ENCODE assay signal across 19 mouse cellular contexts in the genomic region with DNA sequence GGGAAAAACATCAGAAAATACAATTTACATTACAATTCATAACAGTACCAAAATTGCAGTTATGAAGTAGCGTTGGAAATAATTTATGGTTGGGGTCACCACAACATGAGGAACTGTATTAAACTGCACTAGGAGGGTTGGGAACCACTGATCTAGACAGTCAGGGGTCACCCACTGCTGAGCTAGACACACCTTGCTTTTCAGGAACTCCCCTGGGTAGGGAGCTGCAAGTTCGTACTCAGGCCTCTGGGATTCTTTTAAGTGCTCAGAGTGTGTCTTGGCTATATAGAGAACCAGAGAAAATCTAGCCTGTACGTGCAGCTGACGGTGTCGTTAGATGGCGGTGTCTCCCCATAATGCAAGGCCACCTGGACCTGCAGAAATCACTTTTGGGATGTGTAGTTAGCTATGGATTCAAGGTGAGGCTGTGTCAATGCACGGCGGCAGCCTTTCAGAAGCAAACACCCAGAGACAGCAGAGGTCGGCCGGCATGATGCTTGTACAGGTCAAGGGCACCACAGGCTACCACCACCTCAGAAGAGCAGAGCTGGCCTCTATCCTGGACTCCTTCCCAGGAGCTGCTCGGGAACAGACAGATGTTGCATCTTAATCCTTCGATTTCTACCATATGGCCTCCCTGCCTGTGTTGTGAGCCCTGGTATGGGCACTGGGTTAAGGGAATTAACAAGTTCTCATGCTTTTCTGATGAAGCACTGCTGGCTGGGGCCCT. TPM values are rescaled to one million over a fixed set of nuclear protein-coding genes. Genes with fewer than 3 reads are reported as not detected.
DNase-seq lines count a peak whose midpoint lies in the region; ATAC-seq lines count a peak whose summit lies in the region.
"Had no signal": no experiment of that assay in that cellular context is flagged by ENCODE, and none has a peak within 500 bp of the region (broad histone marks: within the 10 kb centered on the region; RNA-seq: fewer than 3 reads in every experiment).

No protein-coding gene starts in this region.

- no peaks in the 10 kb centered on the region for H3K36me3 ChIP-seq in midbrain, embryonic 11.5 days (ENCODE audit: control insufficient read depth, insufficient read depth, low read length)
- H3K36me3 ChIP-seq in midbrain, embryonic 10.5 days, result no peaks in the 10 kb centered on the region
- no peaks in the 10 kb centered on the region for H3K36me3 ChIP-seq in intestine, embryonic 16.5 days (ENCODE audit: control insufficient read depth, insufficient read depth, low read length)
- H3K36me3 ChIP-seq: embryonic facial prominence, embryonic 10.5 days; G1E; hindbrain, embryonic 13.5 days; intestine, embryonic 15.5 days had no signal

- H3K9me3 ChIP-seq in midbrain, embryonic 11.5 days (ENCODE audit: control insufficient read depth, low read length), result no peaks in the 10 kb centered on the region
- H3K9me3 ChIP-seq in midbrain, embryonic 10.5 days (replicated peaks), result no peaks in the 10 kb centered on the region
- no peaks in the 10 kb centered on the region for H3K9me3 ChIP-seq in intestine, embryonic 16.5 days (ENCODE audit: control insufficient read depth, low read length)
- H3K9me3 ChIP-seq: embryonic facial prominence, embryonic 10.5 days; forebrain, embryonic 13.5 days; G1E; hindbrain, embryonic 13.5 days; intestine, embryonic 15.5 days had no signal

- H3K27me3 ChIP-seq in midbrain, embryonic 11.5 days (ENCODE audit: control insufficient read depth, insufficient read depth, low read length), result no peaks in the 10 kb centered on the region
- H3K27me3 ChIP-seq in midbrain, embryonic 10.5 days (ENCODE audit: low read depth, poor library complexity, severe bottlenecking), result no peaks in the 10 kb centered on the region
- H3K27me3 ChIP-seq in intestine, embryonic 16.5 days (replicated peaks; ENCODE audit: control insufficient read depth, insufficient read depth, low read length), result 0 out of 2 replicates have a peak, but pooled peaks cover 2% of the 10 kb centered on the region
- H3K27me3 ChIP-seq: forebrain, embryonic 13.5 days; intestine, embryonic 15.5 days had no signal

- H3K4me3 ChIP-seq in midbrain, embryonic 11.5 days (ENCODE audit: low read depth, low read length), result no peak overlapping the region
- no peak overlapping the region for H3K4me3 ChIP-seq in midbrain, embryonic 10.5 days
- H3K4me3 ChIP-seq in intestine, embryonic 16.5 days (ENCODE audit: low read length), result no peak overlapping the region
- H3K4me3 ChIP-seq: embryonic facial prominence, embryonic 10.5 days; forebrain, embryonic 13.5 days; hindbrain, embryonic 13.5 days; intestine, embryonic 15.5 days had no signal

- no peak for ATAC-seq in midbrain, embryonic 11.5 days (ENCODE audit: low FRiP score)
- ATAC-seq in intestine, embryonic 16.5 days, result no peak
- ATAC-seq: forebrain, embryonic 13.5 days; forebrain, postnatal 0 days; hindbrain, postnatal 0 days; intestine, embryonic 15.5 days had no signal

- H3K4me1 ChIP-seq in midbrain, embryonic 11.5 days (ENCODE audit: control insufficient read depth, insufficient read depth, low read length), result no peaks in the 10 kb centered on the region
- no peaks in the 10 kb centered on the region for H3K4me1 ChIP-seq in midbrain, embryonic 10.5 days
- H3K4me1 ChIP-seq in intestine, embryonic 16.5 days (ENCODE audit: control insufficient read depth, insufficient read depth, low read length), result no peaks in the 10 kb centered on the region
- H3K4me1 ChIP-seq: embryonic facial prominence, embryonic 10.5 days; forebrain, embryonic 13.5 days; hindbrain, embryonic 13.5 days; intestine, embryonic 15.5 days had no signal

- 90% methylated on average over 12 of the region's 12 CpGs for WGBS in midbrain, embryonic 11.5 days
- 92% methylated on average over 12 of the region's 12 CpGs for WGBS in midbrain, embryonic 10.5 days
- 90% methylated on average over 12 of the region's 12 CpGs for WGBS in intestine, embryonic 16.5 days

- no peak overlapping the region for H3K4me2 ChIP-seq in midbrain, embryonic 11.5 days
- no peak overlapping the region for H3K4me2 ChIP-seq in intestine, embryonic 16.5 days (ENCODE audit: low read depth, low read length)
- H3K4me2 ChIP-seq: forebrain, embryonic 13.5 days; hindbrain, embryonic 13.5 days; intestine, embryonic 15.5 days had no signal

- DNase-seq in cerebellum, adult 9-11 months, result peak; percentile 13
- no peak for DNase-seq in cerebellum, postnatal 36 days
- DNase-seq in midbrain, embryonic 11.5 days (ENCODE audit: low spot score, missing footprints), result peak; percentile 67
- DNase-seq in midbrain, embryonic 10.5 days (ENCODE audit: low spot score), result no peak
- DNase-seq in MN1 (ENCODE audit: low spot score), result peak; percentile 18
- DNase-seq: adrenal gland, postnatal 10 days; forebrain, postnatal 0 days; gastrocnemius, postnatal 14 days; heart, postnatal 10 days; kidney, adult 2 months had no signal

- no peak overlapping the region for H3K9ac ChIP-seq in midbrain, embryonic 11.5 days (ENCODE audit: low read length)
- H3K9ac ChIP-seq in intestine, embryonic 16.5 days (ENCODE audit: low read depth, low read length), result no peak overlapping the region
- H3K9ac ChIP-seq: forebrain, embryonic 13.5 days; forebrain, postnatal 0 days; hindbrain, embryonic 13.5 days; intestine, embryonic 15.5 days had no signal

- no peak overlapping the region for H3K27ac ChIP-seq in midbrain, embryonic 11.5 days (ENCODE audit: low read depth, low read length)
- H3K27ac ChIP-seq in midbrain, embryonic 10.5 days (replicated peaks), result no peak overlapping the region
- H3K27ac ChIP-seq in intestine, embryonic 16.5 days (ENCODE audit: low read length), result no peak overlapping the region
- H3K27ac ChIP-seq: embryonic facial prominence, embryonic 10.5 days; forebrain, embryonic 13.5 days; hindbrain, embryonic 13.5 days; hindbrain, postnatal 0 days; intestine, embryonic 15.5 days had no signal

RNA-seq across cellular contexts. Expression of gene Ccr6, which starts 20.7 kb away (rescaled TPM):
- polyA plus RNA-seq in midbrain, embryonic 11.5 days (2014; fragmentation: Nextera tagmentation; extraction: Ambion mirVana), result 0.11 TPM in 1 of 2 replicates, not detected in the other
- polyA plus RNA-seq in midbrain, embryonic 10.5 days (2016; fragmentation: Nextera tagmentation; extraction: Ambion mirVana), result not detected in 2 replicates
- 0.75 and 0.78 TPM in 2 replicates for polyA plus RNA-seq in intestine, embryonic 16.5 days (2015; fragmentation: Nextera tagmentation; extraction: Ambion mirVana)
- polyA plus RNA-seq: embryonic facial prominence, embryonic 10.5 days; embryonic facial prominence, embryonic 14.5 days; forebrain, embryonic 13.5 days; forebrain, postnatal 0 days; G1E; heart, embryonic 14.5 days; hindbrain, embryonic 13.5 days; hindbrain, postnatal 0 days had no signal

RNA-seq across cellular contexts. Expression of gene Fgfr1op, which starts 49.9 kb away (rescaled TPM):
- polyA plus RNA-seq in midbrain, embryonic 11.5 days (2014; fragmentation: Nextera tagmentation; extraction: Ambion mirVana), result 61.3 and 62.3 TPM in 2 replicates
- polyA plus RNA-seq in midbrain, embryonic 10.5 days (2016; fragmentation: Nextera tagmentation; extraction: Ambion mirVana), result 55.9 and 58.2 TPM in 2 replicates
- 31.4 and 32.0 TPM in 2 replicates for polyA plus RNA-seq in intestine, embryonic 16.5 days (2015; fragmentation: Nextera tagmentation; extraction: Ambion mirVana)

Comparison
In these comparisons a context has a peak if more than half of its experiments do, and no peak if none do; other contexts are left out.
1. DNase-seq: peak in cerebellum, adult 9-11 months (single experiment), midbrain, embryonic 11.5 days (single experiment) and MN1 (single experiment); none in cerebellum, postnatal 36 days (0 of 2) and midbrain, embryonic 10.5 days (single experiment).